14 mouse cellular contexts compared by ENCODE assay signal in the genomic region with DNA sequence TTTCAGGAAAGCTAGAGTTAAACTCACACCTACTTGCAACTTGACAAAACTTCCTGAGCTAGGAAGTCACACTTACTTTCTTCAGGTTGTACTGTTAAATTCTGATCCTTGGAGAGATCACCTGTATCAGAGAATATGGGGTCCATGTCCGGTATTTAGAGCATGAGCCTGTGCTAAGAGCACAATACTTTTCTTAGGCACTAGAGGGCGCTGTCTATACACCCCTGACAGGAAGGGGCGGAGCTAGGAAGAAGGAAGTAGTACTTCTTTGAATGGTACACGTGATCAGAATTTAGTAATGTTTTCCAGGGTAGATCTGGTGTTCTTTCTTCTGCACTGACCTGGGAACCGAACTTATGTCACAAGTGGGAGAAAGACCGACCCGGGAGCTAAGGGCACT. TPM values are rescaled to one million over a fixed set of nuclear protein-coding genes. Genes with fewer than 3 reads are reported as not detected.
DNase-seq lines count a peak whose midpoint lies in the region; ATAC-seq and TF ChIP-seq lines count a peak whose summit lies in the region.
"Had no signal": no experiment of that assay in that cellular context is flagged by ENCODE, and none has a peak within 500 bp of the region (broad histone marks: within the 10 kb centered on the region; RNA-seq: fewer than 3 reads in every experiment).

No protein-coding gene starts in this region.

- no peak for TF ChIP-seq POLR2A in MEL (IDR thresholded peaks at IDR 0.05; ENCODE audit: control insufficient read depth in 1 of 2, insufficient read depth in 1 of 2, low read depth in 1 of 2, low read length in 2 of 2, poor library complexity in 1 of 2)

- H3K79me2 ChIP-seq in MEL (ENCODE audit: control insufficient read depth, insufficient read depth, low read length, poor library complexity), result no peaks in the 10 kb centered on the region

- H3K4me2 ChIP-seq in liver, embryonic 14.5 days (ENCODE audit: low read depth), result no peak overlapping the region
- no peak overlapping the region for H3K4me2 ChIP-seq in neural tube, embryonic 15.5 days
- no peak overlapping the region for H3K4me2 ChIP-seq in midbrain, embryonic 14.5 days (ENCODE audit: low read length)

- TF ChIP-seq EP300 in liver, embryonic 14.5 days (IDR thresholded peaks at IDR 0.05; ENCODE audit: low read depth), result no peak
- no peak for TF ChIP-seq EP300 in MEL (IDR thresholded peaks at IDR 0.05; ENCODE audit: low read depth in 1 of 2, low read length in 2 of 2)

- no peak for ATAC-seq in liver, embryonic 14.5 days (ENCODE audit: insufficient read depth)
- no peak for ATAC-seq in neural tube, embryonic 15.5 days (ENCODE audit: low FRiP score)
- no peak for ATAC-seq in midbrain, embryonic 14.5 days (ENCODE audit: low FRiP score, low TSS enrichment)

- no peaks in the 10 kb centered on the region for H3K4me1 ChIP-seq in liver, embryonic 14.5 days (replicated peaks; ENCODE audit: control insufficient read depth in 2 of 2, insufficient read depth in 2 of 2, low read length in 1 of 2)
- no peaks in the 10 kb centered on the region for H3K4me1 ChIP-seq in MEL (ENCODE audit: control insufficient read depth in 1 of 2, insufficient read depth in 2 of 2, low read length in 2 of 2)
- H3K4me1 ChIP-seq in neural tube, embryonic 15.5 days, result peaks cover 17% of the 10 kb centered on the region
- H3K4me1 ChIP-seq in midbrain, embryonic 14.5 days (ENCODE audit: control insufficient read depth, insufficient read depth, low read length), result peaks cover 12% of the 10 kb centered on the region; the same call in 1 of the 2 replicates

- no peak for DNase-seq in liver, embryonic 14.5 days (ENCODE audit: low read depth in 3 of 3, low spot score in 3 of 3)
- DNase-seq in liver, result no peak
- DNase-seq in CD4-positive helper T cell, adult 2 months (ENCODE audit: low read depth, low spot score), result peak; percentile 49
- peak; percentile 17 for DNase-seq in MEL (ENCODE audit: low read depth, low spot score)
- peak; percentile 76 for DNase-seq in naive thymus-derived CD4-positive, alpha-beta T cell, adult 2 months (ENCODE audit: low read depth)
- DNase-seq in midbrain, embryonic 14.5 days, result no peak
- DNase-seq: cerebellum, postnatal 10 days; kidney, adult 9 months; lung, postnatal 10 days; right cerebral cortex, adult 18-20 months had no signal

- no peaks in the 10 kb centered on the region for H3K36me3 ChIP-seq in liver, embryonic 14.5 days (replicated peaks; ENCODE audit: control insufficient read depth, insufficient read depth, low read depth)
- H3K36me3 ChIP-seq in MEL (ENCODE audit: control insufficient read depth in 1 of 2, insufficient read depth in 2 of 2, low read length in 2 of 2), result no peaks in the 10 kb centered on the region
- H3K36me3 ChIP-seq in neural tube, embryonic 15.5 days, result no peaks in the 10 kb centered on the region
- H3K36me3 ChIP-seq in midbrain, embryonic 14.5 days (ENCODE audit: control insufficient read depth, insufficient read depth, low read length), result no peaks in the 10 kb centered on the region

- H3K27ac ChIP-seq in liver, embryonic 14.5 days, result no peak overlapping the region
- H3K27ac ChIP-seq in MEL (ENCODE audit: control insufficient read depth, low read depth, low read length), result no peak overlapping the region
- no peak overlapping the region for H3K27ac ChIP-seq in neural tube, embryonic 15.5 days (replicated peaks)
- H3K27ac ChIP-seq in midbrain, embryonic 14.5 days (replicated peaks; ENCODE audit: low read depth, low read length), result no peak overlapping the region

- 67% methylated on average over 7 of the region's 7 CpGs for WGBS in liver, embryonic 14.5 days (ENCODE audit: insufficient replicate concordance)
- 86% methylated on average over 7 of the region's 7 CpGs for WGBS in neural tube, embryonic 15.5 days
- WGBS in midbrain, embryonic 14.5 days, result 78% methylated on average over 7 of the region's 7 CpGs

- TF ChIP-seq RAD21 in MEL (IDR thresholded peaks at IDR 0.05; ENCODE audit: low read depth, low read length), result no peak

- no peak overlapping the region for H3K4me3 ChIP-seq in liver, embryonic 14.5 days (ENCODE audit: insufficient read depth in 1 of 2, low read depth in 2 of 2, low read length in 2 of 2)
- H3K4me3 ChIP-seq in MEL (ENCODE audit: control insufficient read depth in 1 of 2, insufficient read depth in 1 of 2, low read depth in 2 of 2, low read length in 2 of 2), result no peak overlapping the region
- H3K4me3 ChIP-seq in neural tube, embryonic 15.5 days (replicated peaks), result no peak overlapping the region
- H3K4me3 ChIP-seq in midbrain, embryonic 14.5 days (replicated peaks; ENCODE audit: low read depth, low read length), result no peak overlapping the region

- TF ChIP-seq CTCF in liver, embryonic 14.5 days (IDR thresholded peaks at IDR 0.05; ENCODE audit: low read depth), result peak; percentile 55
- TF ChIP-seq CTCF in MEL (IDR thresholded peaks at IDR 0.05 in 2 of 3, conservative IDR thresholded peaks at IDR 0.05 in 1 of 3; ENCODE audit: control insufficient read depth in 1 of 3, insufficient read depth in 1 of 3, low read depth in 2 of 3, low read length in 3 of 3, poor library complexity in 1 of 3, severe bottlenecking in 1 of 3), result peak; percentile 3 to 7 (median 6); a peak in 1 of 6 replicates

- no peaks in the 10 kb centered on the region for H3K27me3 ChIP-seq in liver, embryonic 14.5 days (ENCODE audit: control insufficient read depth, insufficient read depth, low read length)
- no peaks in the 10 kb centered on the region for H3K27me3 ChIP-seq in MEL (ENCODE audit: control insufficient read depth in 1 of 2, insufficient read depth in 2 of 2, low read length in 2 of 2)
- peaks cover 8% of the 10 kb centered on the region; the same call in 1 of the 2 replicates for H3K27me3 ChIP-seq in neural tube, embryonic 15.5 days (replicated peaks)
- H3K27me3 ChIP-seq in midbrain, embryonic 14.5 days (ENCODE audit: control insufficient read depth, insufficient read depth, low read length), result no peaks in the 10 kb centered on the region

- no peak overlapping the region for H3K9ac ChIP-seq in liver, embryonic 14.5 days (replicated peaks)
- no peak overlapping the region for H3K9ac ChIP-seq in MEL (ENCODE audit: control insufficient read depth, low read depth, low read length, poor library complexity, severe bottlenecking)
- no peak overlapping the region for H3K9ac ChIP-seq in neural tube, embryonic 15.5 days (replicated peaks)
- no peak overlapping the region for H3K9ac ChIP-seq in midbrain, embryonic 14.5 days (replicated peaks; ENCODE audit: low read length)

- H3K9me3 ChIP-seq in liver, embryonic 14.5 days (ENCODE audit: control insufficient read depth, low read length), result no peaks in the 10 kb centered on the region
- no peaks in the 10 kb centered on the region for H3K9me3 ChIP-seq in MEL (replicated peaks; ENCODE audit: insufficient read depth, low read length)
- H3K9me3 ChIP-seq in neural tube, embryonic 15.5 days (replicated peaks), result no peaks in the 10 kb centered on the region
- no peaks in the 10 kb centered on the region for H3K9me3 ChIP-seq in midbrain, embryonic 14.5 days (ENCODE audit: control insufficient read depth, low read length)

TF ChIP-seq in MEL, 35 proteins besides CTCF, POLR2A, EP300 and RAD21:
- TF ChIP-seq MAFK (IDR thresholded peaks at IDR 0.05; ENCODE audit: borderline replicate concordance, low read depth, low read length) (no peak), KAT2A (conservative IDR thresholded peaks at IDR 0.05; ENCODE audit: low read depth, low read length) (no peak), TCF12 (IDR thresholded peaks at IDR 0.05; ENCODE audit: low read depth, low read length) (no peak), MEF2A (IDR thresholded peaks at IDR 0.05; ENCODE audit: extremely low read depth, insufficient replicate concordance, low read depth, low read length, poor library complexity, severe bottlenecking) (no peak), JUND (IDR thresholded peaks at IDR 0.05; ENCODE audit: low read depth, low read length) (no peak), UBTF (IDR thresholded peaks at IDR 0.05; ENCODE audit: borderline replicate concordance, insufficient read depth, low read depth, low read length) (no peak), MYB (IDR thresholded peaks at IDR 0.05; ENCODE audit: low read depth, low read length) (no peak), MAZ (IDR thresholded peaks at IDR 0.05; ENCODE audit: low read depth, low read length) (no peak), ELF1 (IDR thresholded peaks at IDR 0.05; ENCODE audit: low read depth, low read length) (no peak), E2F4 (IDR thresholded peaks at IDR 0.05; ENCODE audit: borderline replicate concordance, low read depth, low read length) (no peak), POLR2AphosphoS2 (IDR thresholded peaks at IDR 0.05; ENCODE audit: low read length) (no peak), ETS1 (IDR thresholded peaks at IDR 0.05; ENCODE audit: low read depth, low read length) (no peak), HCFC1 (IDR thresholded peaks at IDR 0.05; ENCODE audit: low read depth, low read length) (no peak), USF1 (IDR thresholded peaks at IDR 0.05; ENCODE audit: low read depth, low read length) (no peak), POLR2AphosphoS5 (IDR thresholded peaks at IDR 0.05; ENCODE audit: borderline replicate concordance, low read depth, low read length) (no peak), MXI1 (IDR thresholded peaks at IDR 0.05; ENCODE audit: low read depth, low read length) (no peak), NRF1 (IDR thresholded peaks at IDR 0.05; ENCODE audit: insufficient read depth, low read depth, low read length, poor library complexity, severe bottlenecking) (no peak), RCOR1 (IDR thresholded peaks at IDR 0.05; ENCODE audit: low read depth, low read length) (no peak), GABPA (IDR thresholded peaks at IDR 0.05; ENCODE audit: low read depth, low read length) (no peak)

RNA-seq across cellular contexts. Expression of a gene that starts 43.6 kb away (rescaled TPM):
- polyA plus RNA-seq in liver, embryonic 14.5 days (2012; rRNA removed), result not detected in 2 replicates
- not detected in 2 replicates for polyA plus RNA-seq in liver, embryonic 14.5 days (2014; fragmentation: Nextera tagmentation; extraction: Ambion mirVana)
- total RNA-seq in MEL (2012; rRNA removed), result not detected in 2 replicates
- polyA plus RNA-seq in MEL (2012; ENCODE audit: insufficient read depth in 1 of 2, insufficient read length in 2 of 2, low read depth in 1 of 2, low replicate concordance in 2 of 2, missing spikeins in 1 of 2), result not detected
- polyA plus RNA-seq in neural tube, embryonic 15.5 days (2015; fragmentation: Nextera tagmentation; extraction: Ambion mirVana), result 0.14 and 0.17 TPM in 2 replicates
- polyA plus RNA-seq in midbrain, embryonic 14.5 days (2014; fragmentation: Nextera tagmentation; extraction: Ambion mirVana), result 9.1 and 9.2 TPM in 2 replicates
- total RNA-seq: adrenal gland, adult 18-20 months; left cerebral cortex, postnatal 25 days had no signal
- polyA plus RNA-seq: heart, embryonic 16.5 days had no signal

Comparison
In these comparisons a context has a peak if more than half of its experiments do, and no peak if none do; other contexts are left out.
1. DNase-seq: peak in CD4-positive helper T cell, adult 2 months (single experiment), MEL (single experiment) and naive thymus-derived CD4-positive, alpha-beta T cell, adult 2 months (single experiment); none in liver, embryonic 14.5 days (0 of 3), liver (single experiment) and midbrain, embryonic 14.5 days (single experiment).